Mouse (Mus musculus): ENCODE data around the gene Imp4. TPM values are rescaled to one million over a fixed set of nuclear protein-coding genes. Genes with fewer than 3 reads are reported as not detected.
A peak's percentile ranks its signal among the peaks of the same experiment; 100 is the strongest.
"Not testable (repeated sequence)": the region's sequence is repeated elsewhere in the genome, so short reads cannot be mapped to it uniquely, and the experiment has no call there.

Gene Imp4
- total RNA-seq (2021): 10 to 100 TPM; 65.2 to 68.7 TPM
- long read RNA-seq, experiment 1, full-length matches to known transcripts: 23 of 26 reads
- long read RNA-seq, experiment 1, partial matches to known transcripts: 1 of 26 reads
- long read RNA-seq, experiment 1, other reads (novel, unspliced or antisense): 2 of 26 reads
- long read RNA-seq, experiment 2, full-length matches to known transcripts: 58 of 68 reads
- long read RNA-seq, experiment 2, partial matches to known transcripts: 6 of 68 reads
- long read RNA-seq, experiment 2, other reads (novel, unspliced or antisense): 4 of 68 reads

- DNase-seq (ENCODE audit: low spot score in 2 of 2): peak; percentile 86 to 88
These were observed at the start of gene Imp4, which contains the start of gene Ccdc115 for GRCm38 (mm10) chr1:34439215-34439960. Gene Imp4 (plus strand): TSS chr1:34439851. Gene Ccdc115 (minus strand): TSS chr1:34439672.

GRCm38 (mm10) chr1:34396321-34396720, 43.3 kb upstream of the Imp4 start:
- DNase-seq (ENCODE audit: low spot score in 2 of 2): no peak

GRCm38 (mm10) chr1:34399182-34399953, 40.3 kb upstream of the Imp4 start:
- DNase-seq (ENCODE audit: low spot score in 2 of 2): no peak

GRCm38 (mm10) chr1:34428466-34428865, 11.2 kb upstream of the Imp4 start:
- no peak for DNase-seq (ENCODE audit: low spot score in 2 of 2)

- DNase-seq (ENCODE audit: low spot score in 2 of 2): no peak
These were observed 10.4 kb upstream of the Imp4 start for GRCm38 (mm10) chr1:34429281-34429680.

GRCm38 (mm10) chr1:34430981-34431380, 8.7 kb upstream of the Imp4 start:
- DNase-seq (ENCODE audit: low spot score in 2 of 2): no peak

- DNase-seq (ENCODE audit: low spot score in 2 of 2): no peak
These were observed 8.2 kb upstream of the Imp4 start for GRCm38 (mm10) chr1:34431431-34431830.

- DNase-seq (ENCODE audit: low spot score in 2 of 2): peak in 1 of 2 experiments; percentile 29
These were observed 7.3 kb upstream of the Imp4 start for GRCm38 (mm10) chr1:34432411-34432775.

- DNase-seq (ENCODE audit: low spot score in 2 of 2): peak in 1 of 2 experiments; percentile 21
These were observed 6.7 kb upstream of the Imp4 start for GRCm38 (mm10) chr1:34432776-34433481.

GRCm38 (mm10) chr1:34433891-34434521, 5.6 kb upstream of the Imp4 start:
- peak in 1 of 2 experiments; percentile 12 for DNase-seq (ENCODE audit: low spot score in 2 of 2)

- peak; percentile 92 to 98 for DNase-seq (ENCODE audit: low spot score in 2 of 2)
These were observed 4.9 kb upstream of the Imp4 start for GRCm38 (mm10) chr1:34434660-34435160.

GRCm38 (mm10) chr1:34435371-34436120, 4.1 kb upstream of the Imp4 start:
- DNase-seq (ENCODE audit: low spot score in 2 of 2): no peak

- DNase-seq (ENCODE audit: low spot score in 2 of 2): no peak
These were observed 3.3 kb upstream of the Imp4 start for GRCm38 (mm10) chr1:34436374-34436773.

- DNase-seq (ENCODE audit: low spot score in 2 of 2): not testable (repeated sequence)
These were observed 2.3 kb upstream of the Imp4 start for GRCm38 (mm10) chr1:34437366-34437765.

GRCm38 (mm10) chr1:34438381-34439051, 1.1 kb upstream of the Imp4 start:
- DNase-seq (ENCODE audit: low spot score in 2 of 2): no peak

GRCm38 (mm10) chr1:34439961-34440630, 445 bp downstream of the Imp4 start:
- peak in 1 of 2 experiments; percentile 17 for DNase-seq (ENCODE audit: low spot score in 2 of 2)

GRCm38 (mm10) chr1:34443124-34443523, 3.5 kb downstream of the Imp4 start:
- no peak for DNase-seq (ENCODE audit: low spot score in 2 of 2)

GRCm38 (mm10) chr1:34458431-34458830, 18.8 kb downstream of the Imp4 start:
- DNase-seq (ENCODE audit: low spot score in 2 of 2): no peak

Data from adrenal gland, adult 18-20 months (tissue).